Mouse (Mus musculus) lung, postnatal 0 days (tissue): ENCODE data around the gene Rap1b.

ENCODE experiments used
- CTCF ChIP-seq: IDR thresholded peaks from 2 replicates; pipeline ENCODE4 v1.5.1; 2016; ENCODE audit warnings: antibody characterized with exemption, mild to moderate bottlenecking
- EP300 ChIP-seq: IDR thresholded peaks from 2 replicates; pipeline ENCODE4 v1.6.1; 2016; ENCODE audit warnings: antibody characterized with exemption, mild to moderate bottlenecking, control low read depth

DNA sequence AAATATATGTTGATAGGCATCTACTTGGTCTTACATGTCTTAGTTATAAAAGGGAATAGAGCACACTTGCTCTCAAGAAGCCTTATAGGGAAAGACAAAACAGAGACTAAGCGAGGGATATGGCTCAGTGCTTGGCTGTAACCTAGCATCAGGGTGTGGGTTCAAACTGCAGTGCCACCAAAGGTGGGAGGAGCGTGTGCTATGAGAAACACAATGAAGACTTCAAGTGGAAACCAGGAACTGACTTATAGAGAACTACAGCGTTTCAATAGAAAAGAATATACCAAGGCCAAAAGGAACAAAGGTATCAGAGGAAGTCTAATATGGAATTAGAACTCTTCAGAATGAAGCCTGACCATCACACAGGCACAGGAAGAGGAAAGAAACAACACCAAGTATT, 15.0 kb downstream of the Rap1b start:
- no peak for TF ChIP-seq EP300
- no peak for TF ChIP-seq CTCF
